Mouse (Mus musculus): Measurements from ENCODE around the gene Amz1.

Gene Amz1

GRCm38 (mm10) chr5:140766566-140766965 lies 42.6 kb downstream of the Amz1 start:
- DNase-seq (ENCODE audit: low read depth, low spot score) = no peak

GRCm38 (mm10) chr5:140767704-140768141 lies 43.8 kb downstream of the Amz1 start:
- DNase-seq (ENCODE audit: low read depth, low spot score) = no peak

GRCm38 (mm10) chr5:140768333-140768732 lies 44.4 kb downstream of the Amz1 start:
- DNase-seq (ENCODE audit: low read depth, low spot score) = no peak

- DNase-seq (ENCODE audit: low read depth, low spot score) = peak; percentile 67
These were observed 47.7 kb downstream of the Amz1 start for GRCm38 (mm10) chr5:140771612-140772011.

GRCm38 (mm10) chr5:140772158-140772557 lies 48.2 kb downstream of the Amz1 start:
- DNase-seq (ENCODE audit: low read depth, low spot score) = peak; percentile 50

- no peak for DNase-seq (ENCODE audit: low read depth, low spot score)
These were observed 51.2 kb downstream of the Amz1 start for GRCm38 (mm10) chr5:140775111-140775510.

- DNase-seq (ENCODE audit: low read depth, low spot score) = no peak
These were observed 53.0 kb downstream of the Amz1 start for GRCm38 (mm10) chr5:140776968-140777367.

- no peak for DNase-seq (ENCODE audit: low read depth, low spot score)
These were observed 57.2 kb downstream of the Amz1 start for GRCm38 (mm10) chr5:140781122-140781521.

- no peak for DNase-seq (ENCODE audit: low read depth, low spot score)
These were observed 58.1 kb downstream of the Amz1 start for GRCm38 (mm10) chr5:140781886-140782572.

GRCm38 (mm10) chr5:140783577-140783976 lies 59.6 kb downstream of the Amz1 start:
- no peak for DNase-seq (ENCODE audit: low read depth, low spot score)

- no peak for DNase-seq (ENCODE audit: low read depth, low spot score)
These were observed 60.4 kb downstream of the Amz1 start for GRCm38 (mm10) chr5:140784288-140784687.

GRCm38 (mm10) chr5:140785240-140785872 lies 61.4 kb downstream of the Amz1 start:
- DNase-seq (ENCODE audit: low read depth, low spot score) = no peak

- no peak for DNase-seq (ENCODE audit: low read depth, low spot score)
These were observed 65.6 kb downstream of the Amz1 start for GRCm38 (mm10) chr5:140789561-140789960.

- no peak for DNase-seq (ENCODE audit: low read depth, low spot score)
These were observed 66.5 kb downstream of the Amz1 start for GRCm38 (mm10) chr5:140790392-140790791.

- DNase-seq (ENCODE audit: low read depth, low spot score) = no peak
These were observed 67.3 kb downstream of the Amz1 start for GRCm38 (mm10) chr5:140790937-140791877.

GRCm38 (mm10) chr5:140792233-140792632 lies 68.3 kb downstream of the Amz1 start:
- no peak for DNase-seq (ENCODE audit: low read depth, low spot score)

GRCm38 (mm10) chr5:140794753-140795152 lies 70.8 kb downstream of the Amz1 start:
- no peak for DNase-seq (ENCODE audit: low read depth, low spot score)

GRCm38 (mm10) chr5:140795176-140795575 lies 71.2 kb downstream of the Amz1 start:
- DNase-seq (ENCODE audit: low read depth, low spot score) = no peak

GRCm38 (mm10) chr5:140796051-140796450 lies 72.1 kb downstream of the Amz1 start:
- DNase-seq (ENCODE audit: low read depth, low spot score) = no peak

- DNase-seq (ENCODE audit: low read depth, low spot score) = no peak
These were observed 74.2 kb downstream of the Amz1 start for GRCm38 (mm10) chr5:140798158-140798557.

- DNase-seq (ENCODE audit: low read depth, low spot score) = peak; percentile 21
These were observed 74.8 kb downstream of the Amz1 start for GRCm38 (mm10) chr5:140798775-140799174.

- DNase-seq (ENCODE audit: low read depth, low spot score) = no peak
These were observed 75.3 kb downstream of the Amz1 start for GRCm38 (mm10) chr5:140799190-140799589.
